Mouse (Mus musculus) inflammation-experienced regulatory T-cells, adult 16 weeks (primary cell): ENCODE results near the gene Gm21820. TPM values are rescaled to one million over a fixed set of nuclear protein-coding genes. Genes with fewer than 3 reads are reported as not detected.

Experiments
- polyA plus RNA-seq: library from polyadenylated mRNA; unstranded; fragments of 100-300 nt; shearing (Covaris generic); gene quantifications from one replicate; pipeline ENCODE4 v1.2.1, GENCODE M21; 2017

Gene Gm21820
- polyA plus RNA-seq = not detected

GRCm38 (mm10) chrY:5249341-5249740 lies at the start of gene Gm21820:
Gm21820 (minus strand) TSS chrY:5249441.

Other genes starting within 250 kb of the Gm21820 start
- not detected for gene Gm20918, start 205.5 kb downstream of the Gm21820 start, polyA plus RNA-seq